Mouse (Mus musculus) layer of hippocampus, postnatal 10 days (tissue): ENCODE results near the gene Daam2. TPM values are rescaled to one million over a fixed set of nuclear protein-coding genes. Genes with fewer than 3 reads are reported as not detected.

Experiments used
- DNase-seq, 2 experiments: peaks; one replicate each; pipeline ENCODE4 v3.0.0; 2021; ENCODE audit warnings: low spot score in 2 of 2
- total RNA-seq, 2 experiments: library from RNA; stranded (reverse); gene quantifications; 2 replicates each; pipeline ENCODE4 v1.2.3; 2021

The Daam2 gene
- total RNA-seq, 2 experiments from 2014 or later = 48.0 to 52.6 TPM

DNA sequence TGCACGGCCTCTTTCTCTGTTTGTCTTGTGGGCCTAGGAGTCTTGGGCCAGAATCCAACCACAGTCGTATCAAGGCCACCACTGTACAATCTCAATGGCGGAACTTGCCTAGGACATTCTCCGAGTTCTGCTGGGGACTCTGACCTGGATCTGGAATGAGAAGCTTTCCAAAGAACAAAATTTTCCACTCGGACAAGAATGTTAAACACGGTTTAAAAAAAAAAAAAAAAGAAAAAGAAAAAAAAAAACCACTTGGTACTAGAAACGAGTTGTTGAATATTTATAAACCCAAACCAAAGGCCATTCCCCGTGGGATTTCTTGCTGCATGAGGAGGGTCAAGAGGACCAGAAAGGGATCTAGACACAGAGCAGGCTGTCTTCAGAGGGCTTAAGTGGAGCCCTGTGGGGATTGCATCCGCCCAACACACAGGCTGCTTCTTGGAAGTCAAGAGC is 29.9 kb downstream of the Daam2 start:
- no peak for DNase-seq

DNA sequence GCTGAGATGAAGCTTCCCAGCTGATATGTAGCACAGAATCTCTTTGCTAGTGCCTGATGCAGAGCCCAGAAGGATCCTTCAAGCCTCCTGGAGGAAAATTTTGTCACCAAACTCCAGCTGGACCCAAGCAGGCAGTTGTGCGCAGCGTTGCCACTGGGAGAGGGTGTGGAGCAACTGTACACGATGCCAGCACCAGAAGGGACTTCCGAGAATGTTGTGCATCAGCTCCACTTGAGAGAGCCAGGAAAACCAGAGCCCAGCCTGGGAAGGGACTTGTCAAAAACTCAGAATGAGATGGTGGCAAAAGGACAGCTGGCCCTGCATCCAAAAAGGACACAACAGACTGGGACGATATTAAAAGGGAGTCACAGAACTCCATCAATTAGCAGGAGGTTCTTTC is 32.5 kb downstream of the Daam2 start:
- DNase-seq = peak; percentile 44 to 48

DNA sequence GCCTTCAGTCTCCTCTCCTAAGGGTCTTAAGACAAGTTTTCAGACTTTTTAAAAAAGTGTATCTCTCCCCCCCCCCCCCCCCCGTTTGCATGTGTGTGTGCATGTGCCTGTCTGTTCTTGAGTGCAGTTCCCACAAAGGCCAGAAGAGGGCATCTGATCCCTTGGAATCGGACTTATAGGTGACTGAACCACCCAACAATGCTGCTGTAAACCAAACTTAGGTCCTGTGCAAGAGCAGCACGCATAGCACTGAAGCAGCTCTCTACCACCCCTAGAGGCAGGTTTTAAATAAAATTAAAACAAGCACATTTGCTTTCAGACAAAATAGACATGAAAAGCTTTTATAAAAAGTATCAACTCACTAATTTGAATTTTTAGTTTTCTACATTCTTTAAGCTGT is 33.9 kb downstream of the Daam2 start:
- peak; percentile 62 to 70 for DNase-seq

DNA sequence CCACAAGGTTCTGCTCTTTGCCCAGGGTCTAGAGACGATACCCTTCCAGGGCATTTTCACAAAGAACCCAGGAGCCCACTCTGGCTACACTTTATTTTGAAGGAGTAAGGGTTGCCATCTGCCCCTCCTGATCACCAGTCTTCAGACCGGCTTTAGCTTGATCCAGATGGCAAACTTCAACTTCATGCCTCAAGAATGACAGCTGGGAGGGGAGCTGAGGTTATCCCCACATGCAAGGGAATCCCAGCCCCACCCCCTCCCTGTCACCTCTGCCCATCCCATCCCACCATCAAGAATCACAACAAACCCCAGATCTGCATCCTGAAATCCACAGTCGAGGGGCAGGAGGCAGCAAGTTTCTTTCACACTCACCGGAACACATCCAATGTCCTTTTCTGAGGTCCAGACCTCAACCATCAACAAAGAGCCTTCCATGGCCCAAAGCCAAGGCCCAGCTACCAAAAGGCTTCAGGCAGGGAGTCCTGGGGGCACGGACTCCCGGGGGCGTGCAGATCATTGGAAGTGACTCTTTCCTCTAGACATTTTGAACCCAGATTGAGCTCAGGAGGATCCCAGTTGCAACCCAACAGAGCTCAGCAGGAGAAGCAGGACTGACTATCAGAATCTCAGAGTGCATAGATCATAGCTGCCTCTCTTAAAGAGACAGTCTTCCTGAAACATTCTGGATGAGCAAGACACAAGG is 35.5 kb downstream of the Daam2 start:
- DNase-seq = no peak

DNA sequence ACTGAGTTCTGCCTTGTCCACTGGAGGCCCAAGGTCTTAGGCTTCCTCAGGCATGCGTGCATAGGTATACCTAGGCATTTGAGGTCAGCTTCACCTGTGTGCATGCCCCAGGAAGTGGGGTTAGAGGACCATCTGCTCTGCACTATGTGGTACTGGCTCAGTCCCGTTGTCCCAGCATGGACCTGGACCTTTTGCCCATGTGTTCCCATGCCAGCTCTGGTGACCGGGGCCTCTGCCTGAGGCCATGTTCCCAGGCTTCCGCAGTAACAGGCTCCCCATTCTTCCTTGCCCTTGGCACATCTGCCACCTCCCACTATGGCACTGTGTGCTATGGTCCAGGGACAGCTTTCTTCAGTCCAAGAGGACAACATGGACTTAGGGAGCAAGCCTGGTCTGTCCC is 36.1 kb downstream of the Daam2 start:
- no peak for DNase-seq

DNA sequence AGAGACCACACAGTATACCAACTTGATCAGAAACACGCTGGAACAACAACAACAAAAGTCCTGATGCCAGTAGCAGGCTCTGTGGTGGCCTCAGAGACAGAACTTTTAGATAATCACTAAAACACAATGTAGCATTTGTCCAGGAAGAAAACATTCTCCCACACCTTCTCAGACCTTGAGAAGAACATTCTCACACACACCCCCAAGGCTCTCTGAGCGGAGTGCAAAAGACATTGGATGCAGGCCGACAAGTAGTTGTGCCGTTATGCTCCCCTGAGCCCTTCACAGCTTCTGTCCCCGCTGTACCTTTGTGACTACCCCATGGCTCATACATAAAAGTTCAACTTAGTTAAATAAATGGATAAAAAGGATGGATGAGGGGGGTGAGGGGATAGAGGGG is 37.6 kb downstream of the Daam2 start:
- DNase-seq = no peak

DNA sequence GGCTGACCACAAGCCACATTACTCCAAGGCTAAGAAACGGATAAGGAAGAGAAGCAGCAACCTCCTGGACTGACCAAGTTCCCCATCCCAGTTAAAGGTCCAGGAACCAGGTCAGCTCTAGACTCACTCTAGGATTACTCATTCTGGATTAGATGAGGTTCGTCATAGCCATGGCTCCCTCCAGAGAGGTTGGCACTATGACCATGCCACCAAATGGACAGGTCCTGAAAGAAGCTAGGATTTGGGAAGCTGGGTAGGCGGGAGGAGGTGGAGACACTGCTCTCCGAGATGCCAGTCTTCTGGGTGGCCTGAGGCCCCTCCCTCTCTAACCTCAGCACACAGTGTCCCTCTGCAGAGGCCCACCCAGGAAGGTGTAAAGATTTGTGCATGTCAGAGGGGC is 38.2 kb downstream of the Daam2 start:
- DNase-seq = no peak

DNA sequence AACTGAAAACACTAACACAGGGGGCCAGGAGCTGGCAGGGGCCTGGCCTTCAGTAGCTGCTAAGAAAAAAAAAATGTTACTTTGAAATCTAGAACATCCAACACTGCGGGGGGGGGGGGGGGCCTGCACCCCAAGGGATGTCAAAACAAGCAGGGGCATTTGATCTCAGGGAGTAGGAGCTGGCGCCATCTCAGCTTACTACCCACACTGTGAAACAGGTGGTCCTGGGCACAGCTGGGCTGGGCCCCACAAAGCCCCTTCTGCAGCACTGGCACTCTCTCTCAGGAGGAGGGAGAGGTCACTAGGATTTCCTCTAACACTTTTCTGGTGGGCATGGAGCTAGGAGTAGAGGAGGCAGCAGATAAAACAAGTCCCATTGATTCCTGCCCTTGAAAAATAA is 39.6 kb downstream of the Daam2 start:
- DNase-seq = no peak

DNA sequence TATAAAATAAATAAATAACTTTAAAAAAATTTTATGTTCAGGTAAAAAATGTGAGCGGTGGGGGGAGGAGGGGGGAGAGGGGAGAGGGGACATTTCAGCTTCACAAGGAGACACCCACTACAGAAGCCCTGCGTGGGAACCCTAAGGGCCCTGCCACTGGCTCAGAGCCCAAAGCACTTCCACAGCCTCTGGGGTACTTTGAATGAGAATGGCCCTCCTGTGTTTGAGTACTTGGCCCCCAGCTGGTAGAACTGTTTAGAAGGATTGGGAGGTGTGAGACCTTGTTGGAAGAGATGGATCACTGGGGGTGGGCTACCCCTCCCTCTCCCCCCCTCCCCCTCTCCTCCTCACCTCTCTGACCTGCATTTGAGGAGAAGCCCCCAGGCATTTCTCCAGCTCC is 41.7 kb downstream of the Daam2 start:
- DNase-seq = no peak

DNA sequence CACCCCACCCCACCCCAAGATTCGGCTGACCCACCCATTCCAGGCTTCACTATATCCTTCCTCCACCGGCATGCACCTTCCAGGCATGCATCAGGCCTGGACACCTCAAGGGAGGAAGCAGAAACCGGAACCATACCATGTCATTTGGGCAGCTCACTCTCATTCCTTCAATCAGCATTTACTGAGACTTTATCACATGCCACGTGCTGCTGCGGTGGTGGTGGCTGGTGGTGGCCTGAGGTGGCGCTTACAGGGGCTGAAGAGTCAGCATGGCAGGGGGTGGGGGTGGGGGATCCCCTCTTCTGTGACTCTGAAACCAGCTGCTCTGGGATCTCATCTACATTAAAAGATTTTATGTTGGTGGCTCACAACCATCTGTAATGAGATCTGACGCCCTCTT is 42.1 kb downstream of the Daam2 start:
- no peak for DNase-seq

DNA sequence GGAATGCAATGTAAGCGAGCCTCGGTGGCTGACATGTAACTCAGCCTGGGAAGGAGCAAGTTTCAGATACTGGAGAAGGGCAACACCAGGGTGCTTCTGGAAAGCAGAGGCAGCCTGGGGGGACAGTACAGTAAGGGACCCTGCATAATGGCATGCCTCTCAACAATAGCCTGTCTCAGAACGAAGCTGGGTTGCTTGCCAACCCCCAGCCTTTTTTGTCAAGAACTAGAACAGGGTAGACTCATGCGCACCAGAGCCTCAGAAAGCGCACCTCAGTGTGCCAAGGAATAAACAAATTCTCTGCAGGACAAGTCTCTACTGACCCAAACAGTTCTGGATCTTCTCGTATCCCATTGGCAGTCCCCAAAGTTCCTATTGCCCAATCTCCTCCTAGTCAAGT is 43.5 kb downstream of the Daam2 start:
- no peak for DNase-seq

DNA sequence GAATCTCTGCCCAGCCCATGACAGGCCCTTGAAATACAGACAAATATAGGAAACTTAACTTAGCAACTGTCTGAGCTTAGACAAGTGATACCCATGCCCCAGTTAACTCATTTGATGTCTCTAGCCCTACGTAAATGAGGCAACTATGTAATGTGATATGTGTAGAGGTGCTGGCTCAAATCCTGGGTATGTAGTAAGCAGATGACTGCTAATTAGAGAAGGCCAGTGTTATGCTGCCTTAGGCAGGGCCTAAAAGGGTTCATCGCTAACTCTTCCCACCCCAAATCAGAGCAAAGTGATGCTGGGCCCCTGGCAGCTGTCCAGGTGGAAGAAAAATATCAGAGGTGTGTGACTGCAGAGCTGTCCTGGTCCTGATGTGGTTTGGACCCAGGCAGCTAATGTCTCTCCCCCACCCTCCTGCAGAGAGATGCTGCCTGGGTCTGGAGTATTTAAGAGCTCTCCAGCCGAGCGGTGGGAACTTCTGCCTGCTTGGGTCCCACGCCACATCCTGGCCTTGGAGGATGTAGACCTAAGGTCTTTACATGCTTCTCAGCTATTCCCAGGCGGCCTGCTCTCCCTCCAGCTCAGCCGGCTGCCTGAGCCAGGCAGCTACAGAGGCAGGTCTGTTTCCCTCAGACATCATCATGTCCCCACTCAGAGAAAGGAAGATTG is 44.4 kb downstream of the Daam2 start:
- DNase-seq = no peak

DNA sequence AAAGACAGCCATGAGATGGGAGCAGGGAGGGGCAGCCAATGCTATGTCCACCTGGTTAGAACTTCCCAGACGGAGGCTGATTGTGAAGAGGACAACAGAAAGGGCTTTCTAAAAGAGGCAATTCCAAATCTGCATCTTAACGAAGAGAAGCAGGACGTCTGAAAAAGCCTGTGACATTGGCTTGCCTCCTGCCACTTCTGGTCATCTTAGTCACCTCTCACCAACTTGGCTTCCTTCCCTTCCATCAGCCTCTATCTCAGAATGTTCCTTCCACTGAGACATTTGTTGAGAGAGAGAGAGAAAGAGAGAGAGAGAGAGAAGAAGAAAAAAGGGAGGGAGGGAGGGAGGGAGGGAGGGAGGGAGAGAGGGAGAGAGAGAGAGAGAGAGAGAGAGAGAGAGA is 47.1 kb downstream of the Daam2 start:
- no peak for DNase-seq

DNA sequence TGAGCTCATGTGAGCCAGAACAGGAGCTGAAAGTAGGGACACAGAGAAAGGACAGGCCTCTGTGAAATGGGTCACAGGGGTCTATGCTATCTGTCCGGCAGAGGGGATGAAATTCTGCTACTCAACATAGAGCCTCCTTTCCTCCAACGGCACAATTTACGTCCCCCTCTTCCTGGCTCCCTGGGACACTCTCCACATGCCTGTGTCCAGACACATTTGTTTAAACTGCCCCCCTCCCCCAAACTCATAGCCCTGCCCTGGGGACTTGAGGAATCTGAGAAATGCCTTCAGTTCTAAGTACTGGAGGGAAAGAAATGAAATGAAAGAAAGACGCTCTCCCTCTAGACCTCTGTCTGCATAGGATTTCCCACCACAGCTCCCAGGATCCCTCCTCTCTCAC is 48.5 kb downstream of the Daam2 start:
- DNase-seq = no peak

DNA sequence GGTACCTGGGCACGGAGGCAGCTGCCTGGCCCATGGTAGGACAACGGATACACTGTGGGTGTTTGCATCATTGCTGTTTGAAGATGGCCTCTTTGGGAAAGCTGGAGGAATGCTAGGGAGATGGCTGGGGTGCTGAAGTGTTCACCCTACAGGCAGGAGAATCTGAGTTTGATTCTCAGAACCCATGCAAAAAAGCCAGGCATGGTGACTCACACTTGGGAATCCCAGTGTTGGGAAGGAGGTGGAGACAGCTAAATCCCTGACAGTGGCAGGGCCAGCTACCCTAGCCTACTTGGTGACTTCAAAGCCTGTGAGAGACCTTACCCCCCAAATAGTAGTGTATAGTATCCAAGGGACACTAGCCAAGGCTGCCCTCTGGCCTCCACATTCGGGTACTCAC is 49.0 kb downstream of the Daam2 start:
- no peak for DNase-seq

DNA sequence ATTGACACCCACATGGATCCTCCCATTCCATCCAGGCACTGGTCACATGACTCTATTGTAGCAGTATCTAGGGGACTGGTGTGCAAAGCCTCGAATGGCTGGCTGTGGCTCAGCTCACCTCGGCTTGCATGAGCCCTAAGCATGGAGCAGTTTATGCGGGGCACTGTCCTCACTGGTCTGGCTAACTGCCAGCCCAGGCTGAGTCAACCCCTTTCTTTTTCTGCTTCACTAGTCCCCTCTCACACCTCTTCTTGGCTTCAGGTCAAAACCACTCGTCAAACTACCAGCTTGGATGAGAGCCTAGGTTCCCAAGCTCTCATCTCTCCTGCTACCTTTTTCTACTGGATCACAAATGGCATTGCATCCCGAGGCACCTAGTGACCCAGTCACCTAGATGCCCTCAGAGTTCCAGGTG is 51.5 kb downstream of the Daam2 start:
- DNase-seq = no peak

DNA sequence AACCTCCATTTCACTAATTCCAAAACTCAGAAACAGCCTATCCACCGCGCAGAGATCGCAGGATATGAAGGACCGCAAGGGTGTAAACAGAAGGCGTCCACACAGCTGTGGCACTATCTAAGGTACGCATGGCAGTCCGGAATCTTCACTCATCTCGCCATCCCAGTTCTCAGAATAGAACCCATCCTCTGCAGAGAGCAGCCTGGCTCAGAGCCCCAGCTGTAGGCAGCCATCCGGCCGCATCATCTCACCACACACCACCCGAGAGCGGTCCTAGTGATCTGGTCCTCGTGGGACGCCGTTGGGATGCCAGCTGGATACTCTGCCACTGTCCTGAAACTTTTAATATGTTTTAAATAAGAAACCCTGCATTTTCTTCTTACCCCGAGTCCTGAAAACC is 54.7 kb downstream of the Daam2 start:
- no peak for DNase-seq

DNA sequence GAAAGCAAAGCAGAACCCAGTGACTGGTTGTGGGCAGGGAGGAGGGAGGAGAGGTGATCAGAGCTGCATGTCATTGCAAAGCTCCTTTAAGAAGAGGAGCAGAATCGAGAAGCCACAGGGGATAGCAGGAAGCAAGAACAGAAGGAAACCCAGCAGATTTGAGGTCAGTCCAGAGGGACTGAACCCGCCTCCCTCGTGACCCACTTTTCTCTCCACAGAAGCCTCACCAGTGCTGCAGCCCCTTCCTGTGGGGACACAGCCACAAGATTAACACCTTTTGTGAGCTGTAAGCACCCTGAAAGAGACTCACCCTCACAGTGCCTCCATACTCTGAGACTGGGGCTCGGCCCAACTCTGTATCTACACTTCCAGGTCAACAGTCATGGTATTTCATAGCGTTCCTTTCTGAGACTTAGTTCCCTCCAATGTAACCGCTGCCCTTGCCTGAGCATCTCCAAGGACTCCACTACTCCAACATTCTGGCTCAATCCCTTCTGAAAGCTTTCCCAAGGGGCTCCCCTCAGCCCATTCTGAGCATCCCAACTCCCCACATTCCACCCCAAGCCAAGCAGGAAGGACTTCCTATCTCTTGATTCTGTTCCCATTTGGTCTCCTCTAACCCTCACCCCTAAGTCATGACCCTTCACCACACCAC is 60.8 kb downstream of the Daam2 start:
- no peak for DNase-seq

DNA sequence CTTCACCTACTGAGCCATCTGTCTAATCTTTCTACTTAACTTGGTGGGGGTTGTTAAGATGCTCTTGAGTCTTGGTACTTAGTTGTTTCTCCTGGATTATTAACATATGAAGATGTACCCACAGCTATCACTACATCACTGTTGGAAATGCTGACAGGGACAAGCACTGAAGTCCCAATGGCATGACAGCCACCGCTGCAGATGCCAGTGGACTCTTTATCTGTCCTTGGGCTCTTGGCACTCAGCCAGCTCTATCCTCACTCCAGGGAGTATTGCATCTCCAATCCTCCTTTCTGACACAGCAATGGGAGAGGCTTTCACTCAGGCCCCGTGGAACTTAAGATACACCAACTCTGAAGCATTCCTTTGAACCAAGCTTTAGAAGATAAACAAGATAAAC is 63.9 kb downstream of the Daam2 start:
- DNase-seq = no peak

DNA sequence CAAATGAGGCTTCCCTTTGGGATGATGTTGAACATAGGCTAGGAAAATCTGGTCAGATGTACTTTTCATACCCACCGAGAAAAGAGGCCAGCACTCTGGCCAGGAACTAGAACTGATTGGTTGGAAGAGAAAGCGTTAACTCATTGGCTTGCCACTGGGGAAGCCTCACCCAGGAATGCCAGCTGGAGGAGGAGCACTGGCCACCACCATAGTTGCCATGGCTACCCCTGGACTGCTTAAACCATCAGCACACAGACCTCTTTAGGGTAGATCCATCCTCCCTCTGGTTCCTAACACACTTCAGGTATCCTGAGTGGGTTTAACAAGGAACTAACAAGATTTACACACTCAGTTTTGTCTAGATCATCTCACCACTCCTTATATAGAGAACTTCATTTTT is 64.5 kb downstream of the Daam2 start:
- no peak for DNase-seq

DNA sequence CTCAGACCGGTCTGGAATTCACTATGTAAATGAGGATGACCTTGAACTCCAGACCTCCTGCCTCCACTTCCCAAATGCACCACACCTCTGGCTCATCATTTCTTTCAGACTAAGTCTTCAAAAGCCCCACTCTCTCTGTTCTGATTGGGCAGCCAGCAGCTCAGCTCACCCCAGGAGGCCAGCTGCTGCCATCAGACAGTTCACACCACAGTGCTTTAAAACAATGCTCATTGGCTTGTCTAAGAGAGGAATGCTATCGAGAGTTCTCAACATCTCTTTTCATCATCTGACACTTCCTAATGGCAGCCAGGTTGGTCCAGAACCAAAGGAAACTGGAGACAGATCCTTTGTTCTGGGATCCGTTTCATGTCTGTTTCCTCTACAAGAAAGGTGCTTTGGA is 66.0 kb downstream of the Daam2 start:
- DNase-seq = no peak

DNA sequence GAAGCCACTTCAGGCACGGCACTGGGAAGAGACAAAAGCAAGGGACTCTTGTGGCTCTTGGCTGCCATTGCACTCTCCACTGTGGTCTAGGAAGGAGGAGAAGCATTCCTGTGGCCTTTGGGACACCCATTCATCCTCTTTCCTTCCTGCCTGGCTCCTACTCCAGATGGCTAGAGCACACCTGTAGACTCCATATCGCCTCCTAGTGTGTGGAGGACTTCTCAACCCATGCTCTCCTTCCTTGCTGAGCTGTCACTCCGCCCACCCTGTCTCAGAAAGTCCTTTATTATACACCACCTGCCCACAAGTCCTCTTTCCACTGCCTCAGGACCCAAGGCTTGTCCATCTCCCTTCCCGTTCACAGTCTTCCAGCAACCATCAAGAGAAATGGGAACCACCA is 70.9 kb downstream of the Daam2 start:
- no peak for DNase-seq

DNA sequence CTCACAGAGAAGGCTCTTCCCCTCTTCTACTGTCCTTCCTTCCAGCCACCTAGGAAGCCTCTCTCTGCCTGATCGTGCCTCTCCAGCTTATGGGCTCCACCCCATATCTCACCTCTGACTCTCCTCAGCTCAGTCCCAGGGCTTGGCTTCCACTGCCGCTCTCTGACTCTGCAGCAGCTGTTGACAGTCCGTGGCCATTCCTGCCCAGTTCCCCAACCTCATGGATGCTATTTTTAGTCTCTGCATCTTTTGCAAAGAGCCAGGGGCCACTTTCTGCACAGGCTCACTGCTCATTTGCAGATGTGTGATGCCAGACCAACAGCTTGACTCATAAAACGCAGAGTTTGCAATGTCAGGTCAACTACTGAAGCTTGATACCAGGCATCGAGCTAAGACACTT is 75.0 kb downstream of the Daam2 start:
- DNase-seq = no peak
